Mouse (Mus musculus): ENCODE measurements around the gene Ube4a. TPM values are rescaled to one million over a fixed set of nuclear protein-coding genes. Genes with fewer than 3 reads are reported as not detected.

The Ube4a gene
- polyA plus RNA-seq, 1 experiment from 2014 or later = 52.8 TPM

DNA sequence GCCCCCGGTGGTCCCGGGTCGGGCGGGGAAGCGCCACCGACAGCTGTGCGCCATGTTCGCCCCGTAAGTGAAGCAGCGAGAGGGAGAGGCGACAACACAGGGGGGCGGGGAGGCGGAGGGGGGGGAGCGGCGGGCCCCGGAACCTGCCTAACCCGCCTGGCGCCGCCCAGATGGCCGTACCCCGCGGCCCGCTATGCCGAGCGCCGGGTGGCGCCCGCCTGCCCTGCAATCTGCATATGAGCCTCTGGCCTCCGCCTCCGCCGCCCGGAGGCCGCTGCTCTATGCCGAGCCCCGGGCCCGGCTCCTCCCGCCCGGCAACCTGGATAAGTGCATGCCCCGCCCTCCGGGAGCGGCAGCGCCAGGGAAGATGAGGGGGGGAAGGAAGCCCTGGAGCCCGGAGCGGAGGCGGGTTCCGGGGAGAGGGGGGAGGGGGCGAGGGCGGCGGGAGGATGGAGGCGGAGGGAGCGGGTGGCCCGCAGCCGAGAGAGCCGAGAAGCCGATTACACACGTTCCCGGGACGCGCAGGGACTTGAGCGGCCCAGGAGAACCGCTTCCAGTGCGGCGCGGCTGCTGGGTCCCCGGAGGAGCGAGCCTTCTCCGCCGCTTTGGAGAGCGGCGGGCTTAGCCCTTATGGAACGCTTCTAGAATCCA is 84.1 kb downstream of the Ube4a start, which contains the start of gene Kmt2a:
Gene Kmt2a (minus strand): TSS at position 76 of the 651 bp plus-strand sequence.
- Histone ChIP-seq H3K4me2 (ENCODE audit: low read depth, low read length) (peak within 1 kb of the TSS; percentile 88), H3K4me3 (ENCODE audit: low read depth, low read length) (peak within 1 kb of the TSS; percentile 97), H3K9ac (replicated peaks; ENCODE audit: low read depth, low read length) (peak within 1 kb of the TSS; percentile 99), H3K4me1 (ENCODE audit: control insufficient read depth, insufficient read depth, low read length) (peaks cover 31% of the 10 kb centered on the region), H3K27me3 (ENCODE audit: control insufficient read depth, insufficient read depth, low read length) (no peaks in the 10 kb centered on the region), H3K9me3 (ENCODE audit: control insufficient read depth, low read length) (no peaks in the 10 kb centered on the region), H3K27ac (ENCODE audit: low read depth, low read length) (peak within 1 kb of the TSS; percentile 96), H3K36me3 (ENCODE audit: control insufficient read depth, insufficient read depth, low read length) (no peaks in the 10 kb centered on the region)
- WGBS = under 1% methylated on average over 59 of the region's 71 CpGs
- peak; percentile 68 for ATAC-seq (ENCODE audit: low read depth)

DNA sequence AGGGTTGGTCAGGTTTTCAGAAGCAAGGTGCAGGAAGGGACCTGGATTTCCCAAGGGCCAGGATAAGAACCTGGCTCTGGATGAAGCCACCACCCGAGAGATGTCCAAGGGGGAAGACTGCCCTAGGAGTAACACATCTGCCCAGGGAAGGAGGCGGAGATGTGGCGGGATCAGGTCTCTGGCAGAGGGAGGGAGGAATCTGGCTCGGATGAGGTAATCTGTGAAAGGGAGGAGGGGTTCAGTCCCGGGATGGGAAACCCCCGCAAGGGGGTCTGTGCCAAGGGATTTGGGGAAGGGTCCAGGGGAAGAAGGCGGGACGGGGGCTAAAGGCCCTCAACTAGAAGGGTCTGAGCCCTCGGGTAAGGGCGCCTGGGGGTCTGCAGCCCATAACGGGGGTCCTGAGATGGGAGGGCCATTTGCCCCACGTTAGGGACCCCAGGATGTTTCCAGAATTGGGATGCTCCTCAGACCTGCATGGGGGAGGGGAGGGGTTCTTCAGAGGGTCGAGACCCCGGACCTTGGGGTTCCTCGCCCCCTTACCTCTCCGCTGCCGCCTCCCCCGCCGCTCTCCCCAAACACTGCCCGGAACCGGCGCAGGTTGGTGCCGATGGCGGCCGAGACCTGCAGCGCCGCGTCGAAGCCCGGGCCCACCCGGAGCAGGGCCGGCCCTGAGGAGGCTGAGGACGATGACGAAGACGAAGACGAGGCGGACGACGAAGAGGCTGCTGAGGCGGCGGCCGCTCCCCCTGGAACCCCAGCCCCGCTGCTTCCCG is 84.9 kb downstream of the Ube4a start:
- under 1% methylated on average over 34 of the region's 44 CpGs for WGBS
- peak overlapping the region; percentile 96 for H3K27ac ChIP-seq (ENCODE audit: low read depth, low read length)
- H3K27me3 ChIP-seq (ENCODE audit: control insufficient read depth, insufficient read depth, low read length) = no peaks in the 10 kb centered on the region
- peak overlapping the region; percentile 99 for H3K9ac ChIP-seq (replicated peaks; ENCODE audit: low read depth, low read length)
- peaks cover 40% of the 10 kb centered on the region for H3K4me1 ChIP-seq (ENCODE audit: control insufficient read depth, insufficient read depth, low read length)
- H3K4me3 ChIP-seq (ENCODE audit: low read depth, low read length) = peak overlapping the region; percentile 97
- no peaks in the 10 kb centered on the region for H3K36me3 ChIP-seq (ENCODE audit: control insufficient read depth, insufficient read depth, low read length)
- ATAC-seq (ENCODE audit: low read depth) = peak; percentile 14; the same call in 1 of the 2 replicates
- H3K4me2 ChIP-seq (ENCODE audit: low read depth, low read length) = peak overlapping the region; percentile 86
- no peaks in the 10 kb centered on the region for H3K9me3 ChIP-seq (ENCODE audit: control insufficient read depth, low read length)

DNA sequence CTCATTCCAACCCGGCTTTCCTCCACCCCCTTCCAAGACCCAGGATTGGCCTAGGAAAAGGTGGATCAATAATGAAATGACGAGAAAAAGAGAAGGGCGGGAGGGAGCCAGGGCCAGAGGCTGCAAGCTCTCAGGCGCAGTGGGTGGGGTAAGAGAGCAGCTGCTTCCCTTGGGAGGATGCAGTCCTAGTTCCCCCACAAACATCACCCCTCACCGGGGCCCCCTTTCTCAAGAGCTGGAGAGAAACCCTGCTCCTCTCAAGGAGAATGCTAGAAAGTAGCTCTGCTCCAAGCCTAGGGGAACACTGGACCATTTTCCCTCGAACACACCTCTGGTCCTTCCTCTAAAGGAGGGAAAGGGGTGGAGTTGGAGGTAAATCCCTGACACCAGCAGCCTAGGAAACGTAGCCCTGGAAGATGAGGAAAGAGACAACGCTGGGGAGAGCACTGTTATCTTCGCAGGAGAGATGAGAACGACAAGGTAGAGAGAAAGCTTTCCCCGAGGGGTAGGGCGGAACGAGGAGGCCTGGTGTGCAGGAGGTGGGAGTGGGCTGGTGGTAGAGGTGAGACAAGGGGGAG is 85.6 kb downstream of the Ube4a start:
- Histone ChIP-seq H3K36me3 (ENCODE audit: control insufficient read depth, insufficient read depth, low read length) (no peaks in the 10 kb centered on the region), H3K9ac (replicated peaks; ENCODE audit: low read depth, low read length) (peak overlapping the region; percentile 99), H3K4me1 (ENCODE audit: control insufficient read depth, insufficient read depth, low read length) (peaks cover 46% of the 10 kb centered on the region), H3K27ac (ENCODE audit: low read depth, low read length) (peak overlapping the region; percentile 96), H3K4me3 (ENCODE audit: low read depth, low read length) (peak overlapping the region; percentile 97), H3K9me3 (ENCODE audit: control insufficient read depth, low read length) (no peaks in the 10 kb centered on the region), H3K4me2 (ENCODE audit: low read depth, low read length) (peak overlapping the region; percentile 86), H3K27me3 (ENCODE audit: control insufficient read depth, insufficient read depth, low read length) (no peaks in the 10 kb centered on the region)
- WGBS = under 1% methylated on average over 13 of the region's 13 CpGs
- ATAC-seq (ENCODE audit: low read depth) = no peak

DNA sequence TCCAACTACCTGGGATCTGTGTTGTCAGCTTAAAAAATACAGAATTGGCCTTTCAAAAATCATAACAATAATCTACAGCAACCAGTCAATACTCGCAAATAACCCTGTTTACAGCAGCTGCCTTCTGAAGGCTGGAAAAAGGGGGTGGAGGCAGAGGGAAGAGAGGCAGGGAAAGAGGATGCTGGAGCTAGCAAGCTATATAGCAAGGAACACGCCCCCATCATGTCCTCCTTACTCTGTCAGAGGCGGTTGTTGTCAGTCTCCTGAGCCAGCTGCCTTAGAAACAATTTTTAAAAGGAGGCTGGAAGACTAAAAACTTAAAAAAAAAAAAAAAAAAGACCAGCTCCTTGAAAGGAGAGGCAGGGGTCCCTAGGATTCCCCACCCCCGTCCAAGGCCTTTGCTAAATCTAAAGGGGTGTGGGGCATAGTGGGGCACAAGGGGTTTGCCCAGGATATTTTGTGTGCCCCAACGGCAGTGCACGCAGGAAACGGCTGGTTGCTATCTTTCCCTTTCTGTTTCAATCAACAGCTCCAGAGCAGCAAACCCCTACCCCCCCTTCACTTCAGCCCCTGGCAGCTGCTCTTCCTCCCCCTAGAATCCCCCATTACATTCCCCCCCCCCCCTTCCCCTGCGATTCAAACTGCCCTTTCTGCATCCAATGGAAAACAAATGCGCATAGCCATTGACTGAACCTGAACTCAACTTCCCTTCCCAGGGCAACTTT is 86.5 kb downstream of the Ube4a start:
- Histone ChIP-seq H3K9ac (replicated peaks; ENCODE audit: low read depth, low read length) (peak overlapping the region; percentile 99), H3K36me3 (ENCODE audit: control insufficient read depth, insufficient read depth, low read length) (no peaks in the 10 kb centered on the region), H3K9me3 (ENCODE audit: control insufficient read depth, low read length) (no peaks in the 10 kb centered on the region), H3K4me2 (ENCODE audit: low read depth, low read length) (peak overlapping the region; percentile 86), H3K27ac (ENCODE audit: low read depth, low read length) (peak overlapping the region; percentile 96), H3K27me3 (ENCODE audit: control insufficient read depth, insufficient read depth, low read length) (no peaks in the 10 kb centered on the region), H3K4me1 (ENCODE audit: control insufficient read depth, insufficient read depth, low read length) (peaks cover 55% of the 10 kb centered on the region), H3K4me3 (ENCODE audit: low read depth, low read length) (peak overlapping the region; percentile 97)
- no peak for ATAC-seq (ENCODE audit: low read depth)
- 11% methylated on average over 9 of the region's 9 CpGs for WGBS

DNA sequence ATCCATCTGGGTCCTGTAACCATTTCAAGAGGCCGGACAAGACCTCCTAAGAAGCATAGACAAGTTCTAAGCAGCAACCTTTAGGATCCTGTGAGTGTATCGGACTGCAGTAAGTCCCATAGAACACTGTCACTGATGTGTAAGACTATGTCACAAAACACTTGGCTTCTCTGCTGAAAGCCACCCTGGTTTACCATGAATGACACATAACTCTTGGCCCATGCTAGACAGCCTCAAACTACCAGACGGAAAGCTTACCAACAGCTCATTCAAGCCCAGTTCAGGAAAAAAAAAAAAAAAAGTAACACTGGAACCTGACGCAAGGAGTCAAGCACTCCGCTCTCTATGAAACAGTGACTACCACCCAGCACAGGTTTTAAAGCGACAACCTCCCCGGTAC is 87.7 kb downstream of the Ube4a start:
- H3K36me3 ChIP-seq (ENCODE audit: control insufficient read depth, insufficient read depth, low read length) = no peaks in the 10 kb centered on the region
- no peak overlapping the region; the same call in 1 of the 2 replicates for H3K4me2 ChIP-seq (ENCODE audit: low read depth, low read length)
- H3K27ac ChIP-seq (ENCODE audit: low read depth, low read length) = no peak overlapping the region
- ATAC-seq (ENCODE audit: low read depth) = no peak
- no peaks in the 10 kb centered on the region for H3K9me3 ChIP-seq (ENCODE audit: control insufficient read depth, low read length)
- WGBS = 80% methylated on average over 7 of the region's 7 CpGs
- H3K4me1 ChIP-seq (ENCODE audit: control insufficient read depth, insufficient read depth, low read length) = peaks cover 62% of the 10 kb centered on the region
- H3K9ac ChIP-seq (replicated peaks; ENCODE audit: low read depth, low read length) = no peak overlapping the region
- no peak overlapping the region for H3K4me3 ChIP-seq (ENCODE audit: low read depth, low read length)
- no peaks in the 10 kb centered on the region for H3K27me3 ChIP-seq (ENCODE audit: control insufficient read depth, insufficient read depth, low read length)

DNA sequence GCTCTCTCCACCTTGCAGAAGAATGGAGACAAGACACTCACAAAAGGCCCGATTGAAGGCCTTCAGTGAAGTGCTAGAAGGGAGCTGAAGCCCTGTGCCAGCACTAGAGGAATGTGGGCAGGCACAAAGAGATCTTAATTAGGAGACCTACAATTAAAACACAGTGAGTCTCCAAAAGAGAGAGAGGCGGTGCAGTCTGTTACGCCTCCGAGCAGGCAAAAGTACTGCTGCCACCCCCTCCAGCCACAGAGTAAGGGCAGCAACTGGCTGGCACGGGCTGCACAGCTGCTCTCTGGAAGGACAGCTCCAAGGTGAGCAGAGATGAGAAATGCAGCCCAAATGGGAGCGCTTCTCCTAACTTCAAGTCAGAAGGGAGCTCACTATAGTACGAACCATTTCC is 89.9 kb downstream of the Ube4a start:
- Histone ChIP-seq H3K9ac (replicated peaks; ENCODE audit: low read depth, low read length) (no peak overlapping the region), H3K36me3 (ENCODE audit: control insufficient read depth, insufficient read depth, low read length) (no peaks in the 10 kb centered on the region), H3K4me3 (ENCODE audit: low read depth, low read length) (no peak overlapping the region), H3K27me3 (ENCODE audit: control insufficient read depth, insufficient read depth, low read length) (no peaks in the 10 kb centered on the region), H3K9me3 (ENCODE audit: control insufficient read depth, low read length) (no peaks in the 10 kb centered on the region), H3K4me1 (ENCODE audit: control insufficient read depth, insufficient read depth, low read length) (peaks cover 64% of the 10 kb centered on the region), H3K27ac (ENCODE audit: low read depth, low read length) (no peak overlapping the region), H3K4me2 (ENCODE audit: low read depth, low read length) (no peak overlapping the region)
- no peak for ATAC-seq (ENCODE audit: low read depth)
- WGBS = 29% methylated on average over 7 of the region's 7 CpGs

DNA sequence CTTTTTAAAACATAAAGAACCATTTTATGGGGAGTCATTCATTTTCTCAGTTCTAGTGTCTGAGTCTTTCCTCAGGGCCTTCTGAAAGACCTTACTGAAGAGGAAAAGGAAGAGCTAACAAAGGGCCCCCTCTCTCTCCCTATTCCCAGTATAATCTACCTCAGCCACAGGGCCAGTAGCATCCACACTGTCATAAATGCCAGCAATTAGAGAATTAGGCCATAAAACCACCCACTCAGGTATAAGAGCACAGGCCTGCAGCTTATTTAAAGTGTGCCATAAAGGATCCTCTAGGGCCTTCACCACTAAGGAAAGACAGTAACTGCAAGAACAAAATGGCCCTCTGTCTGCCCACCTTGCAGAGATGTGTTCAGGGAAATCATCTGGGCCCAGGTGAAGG is 91.2 kb downstream of the Ube4a start:
- H3K4me1 ChIP-seq (ENCODE audit: control insufficient read depth, insufficient read depth, low read length) = peaks cover 64% of the 10 kb centered on the region
- no peak overlapping the region for H3K4me3 ChIP-seq (ENCODE audit: low read depth, low read length)
- H3K9me3 ChIP-seq (ENCODE audit: control insufficient read depth, low read length) = no peaks in the 10 kb centered on the region
- H3K36me3 ChIP-seq (ENCODE audit: control insufficient read depth, insufficient read depth, low read length) = no peaks in the 10 kb centered on the region
- no peak overlapping the region for H3K9ac ChIP-seq (replicated peaks; ENCODE audit: low read depth, low read length)
- peak overlapping the region; percentile 48; the same call in 1 of the 2 replicates for H3K27ac ChIP-seq (ENCODE audit: low read depth, low read length)
- H3K4me2 ChIP-seq (ENCODE audit: low read depth, low read length) = no peak overlapping the region; the same call in 1 of the 2 replicates
- H3K27me3 ChIP-seq (ENCODE audit: control insufficient read depth, insufficient read depth, low read length) = no peaks in the 10 kb centered on the region
- ATAC-seq (ENCODE audit: low read depth) = no peak

DNA sequence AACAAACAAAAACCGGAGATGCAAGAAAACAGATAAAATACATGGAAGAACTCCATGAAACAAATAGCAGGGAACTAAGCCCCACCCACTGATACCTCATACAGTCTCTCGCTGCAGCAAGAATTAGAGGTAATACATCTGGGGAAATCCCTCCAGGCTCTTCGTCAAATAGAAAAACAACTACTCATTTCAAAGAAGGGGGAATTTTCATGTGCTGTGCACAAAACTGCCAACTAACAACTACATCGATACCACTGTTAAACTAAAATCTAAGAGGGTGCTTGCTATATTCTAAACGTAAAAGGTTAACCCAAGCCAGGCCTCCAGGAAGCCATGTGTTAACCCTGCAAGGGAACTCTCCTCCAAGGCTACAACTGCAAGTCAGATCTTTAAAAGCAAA is 91.7 kb downstream of the Ube4a start:
- Histone ChIP-seq H3K9me3 (ENCODE audit: control insufficient read depth, low read length) (no peaks in the 10 kb centered on the region), H3K4me2 (ENCODE audit: low read depth, low read length) (no peak overlapping the region), H3K27me3 (ENCODE audit: control insufficient read depth, insufficient read depth, low read length) (no peaks in the 10 kb centered on the region), H3K4me3 (ENCODE audit: low read depth, low read length) (no peak overlapping the region), H3K27ac (ENCODE audit: low read depth, low read length) (0 out of 2 replicates have a peak overlapping the region, but pooled peaks have one; percentile 48), H3K4me1 (ENCODE audit: control insufficient read depth, insufficient read depth, low read length) (peaks cover 59% of the 10 kb centered on the region), H3K9ac (replicated peaks; ENCODE audit: low read depth, low read length) (no peak overlapping the region), H3K36me3 (ENCODE audit: control insufficient read depth, insufficient read depth, low read length) (no peaks in the 10 kb centered on the region)
- ATAC-seq (ENCODE audit: low read depth) = no peak
- 34% methylated on average over 5 of the region's 5 CpGs for WGBS

Data from neural tube, embryonic 14.5 days (tissue).